Mouse (Mus musculus): Measurements from ENCODE around the gene Hist1h4f. TPM values are rescaled to one million over a fixed set of nuclear protein-coding genes. Genes with fewer than 3 reads are reported as not detected.
A peak's percentile ranks its signal among the peaks of the same experiment; 100 is the strongest.
"Not testable (repeated sequence)": the region's sequence is repeated elsewhere in the genome, so short reads cannot be mapped to it uniquely, and the experiment has no call there.

Hist1h4f gene
- total RNA-seq, 2 experiments from 2014 or later: 143 to 156 TPM

GRCm38 (mm10) chr13:23554925-23555838, 3.7 kb upstream of the Hist1h4f start:
- DNase-seq: peak; percentile 70 to 81

GRCm38 (mm10) chr13:23554393-23554792, 2.9 kb upstream of the Hist1h4f start:
- no peak for DNase-seq

GRCm38 (mm10) chr13:23552962-23553361, 1.5 kb upstream of the Hist1h4f start, which contains the start of gene Hist1h1d:
TSS of gene Hist1h1d (plus strand) at chr13:23553262.
- no peak for DNase-seq

GRCm38 (mm10) chr13:23551931-23552914, 775 bp upstream of the Hist1h4f start:
- no peak for DNase-seq

- DNase-seq: no peak
Observed at GRCm38 (mm10) chr13:23550761-23551145, 695 bp downstream of the Hist1h4f start.

GRCm38 (mm10) chr13:23546694-23547093, 4.8 kb downstream of the Hist1h4f start:
- DNase-seq: no peak

GRCm38 (mm10) chr13:23544787-23545120, 6.7 kb downstream of the Hist1h4f start:
- not testable (repeated sequence) for DNase-seq

- DNase-seq: peak; percentile 68 to 79
Observed at GRCm38 (mm10) chr13:23543965-23544786, 7.3 kb downstream of the Hist1h4f start, which contains the start of gene Hist1h3f. TSS of gene Hist1h3f (plus strand) at chr13:23544052.

GRCm38 (mm10) chr13:23542999-23543607, 8.3 kb downstream of the Hist1h4f start, which contains the start of gene Hist1h2bh:
TSS of gene Hist1h2bh (minus strand) at chr13:23543392.
- peak; percentile 50 to 53 for DNase-seq

- not testable (repeated sequence) for DNase-seq
Observed at GRCm38 (mm10) chr13:23542225-23542980, 9.0 kb downstream of the Hist1h4f start.

- no peak for DNase-seq
Observed at GRCm38 (mm10) chr13:23541497-23541896, 10.0 kb downstream of the Hist1h4f start.

GRCm38 (mm10) chr13:23539821-23540220, 11.6 kb downstream of the Hist1h4f start:
- DNase-seq: not testable (repeated sequence)

- no peak for DNase-seq
Observed at GRCm38 (mm10) chr13:23538249-23538648, 13.2 kb downstream of the Hist1h4f start.

GRCm38 (mm10) chr13:23537006-23537710, 14.3 kb downstream of the Hist1h4f start:
- no peak for DNase-seq

GRCm38 (mm10) chr13:23536076-23536822, 15.2 kb downstream of the Hist1h4f start:
- no peak for DNase-seq

GRCm38 (mm10) chr13:23535137-23536075, 16.0 kb downstream of the Hist1h4f start, which contains the start of gene Hist1h3g:
TSS of gene Hist1h3g (plus strand) at chr13:23535422.
- DNase-seq: peak; percentile 86 to 87

- peak in 1 of 2 experiments; percentile 24 for DNase-seq
Observed at GRCm38 (mm10) chr13:23534368-23535131, 16.9 kb downstream of the Hist1h4f start.
